Mouse (Mus musculus) lung, postnatal 25 days (tissue): ENCODE measurements around the gene Aplp1.

Experiments used
- DNase-seq: peaks from one replicate; pipeline ENCODE4 v3.0.0; 2022; ENCODE audit warnings: low spot score

Gene Aplp1

GRCm38 (mm10) chr7:30444154-30444970 lies 973 bp downstream of the Aplp1 start:
- DNase-seq: no peak

GRCm38 (mm10) chr7:30443696-30444095 lies 1.6 kb downstream of the Aplp1 start:
- DNase-seq: no peak

- no peak for DNase-seq
These were observed 4.6 kb downstream of the Aplp1 start for GRCm38 (mm10) chr7:30440697-30441096.

GRCm38 (mm10) chr7:30439734-30440133 lies 5.6 kb downstream of the Aplp1 start:
- no peak for DNase-seq

GRCm38 (mm10) chr7:30436879-30437278 lies 8.5 kb downstream of the Aplp1 start:
- DNase-seq: no peak

- no peak for DNase-seq
These were observed 10.2 kb downstream of the Aplp1 start for GRCm38 (mm10) chr7:30435156-30435555.

GRCm38 (mm10) chr7:30434701-30435100 lies 10.6 kb downstream of the Aplp1 start:
- DNase-seq: no peak

- DNase-seq: no peak
These were observed 11.1 kb downstream of the Aplp1 start for GRCm38 (mm10) chr7:30434238-30434637.

GRCm38 (mm10) chr7:30431793-30432192 lies 13.5 kb downstream of the Aplp1 start:
- DNase-seq: peak; percentile 55

GRCm38 (mm10) chr7:30430191-30430590 lies 15.1 kb downstream of the Aplp1 start:
- no peak for DNase-seq

GRCm38 (mm10) chr7:30429327-30429726 lies 16.0 kb downstream of the Aplp1 start:
- DNase-seq: no peak

GRCm38 (mm10) chr7:30423071-30423641 lies 22.2 kb downstream of the Aplp1 start:
- peak; percentile 47 for DNase-seq

GRCm38 (mm10) chr7:30422560-30422959 lies 22.8 kb downstream of the Aplp1 start:
- no peak for DNase-seq

GRCm38 (mm10) chr7:30421890-30422435 lies 23.4 kb downstream of the Aplp1 start:
- peak; percentile 91 for DNase-seq

- DNase-seq: peak; percentile 80
These were observed 24.0 kb downstream of the Aplp1 start, which contains the start of gene Nfkbid for GRCm38 (mm10) chr7:30421175-30421889. Gene Nfkbid (plus strand): TSS chr7:30421732.

GRCm38 (mm10) chr7:30420673-30421072 lies 24.7 kb downstream of the Aplp1 start:
- DNase-seq: no peak

- DNase-seq: no peak
These were observed 25.5 kb downstream of the Aplp1 start, which contains the start of gene Hcst for GRCm38 (mm10) chr7:30419561-30420499. Gene Hcst (minus strand): TSS chr7:30419854.

- DNase-seq: no peak
These were observed 27.5 kb downstream of the Aplp1 start for GRCm38 (mm10) chr7:30417856-30418255.

GRCm38 (mm10) chr7:30413596-30413995 lies 31.7 kb downstream of the Aplp1 start, which contains the start of gene Tyrobp:
Gene Tyrobp (plus strand): TSS chr7:30413760.
- DNase-seq: peak; percentile 43

- DNase-seq: peak; percentile 17
These were observed 32.6 kb downstream of the Aplp1 start for GRCm38 (mm10) chr7:30412735-30413147.

- no peak for DNase-seq
These were observed 34.3 kb downstream of the Aplp1 start for GRCm38 (mm10) chr7:30411023-30411422.
